Mouse (Mus musculus) kidney, postnatal 36 days (tissue): ENCODE data around the gene Lrrc8e.

Experiments
- DNase-seq, 2 experiments: peaks; one replicate each; pipeline ENCODE4 v3.0.0; 2021 to 2022; ENCODE audit warnings: mixed read lengths in 2 of 2

Gene Lrrc8e

GRCm38 (mm10) chr8:4226739-4227347, at the start of gene Lrrc8e:
Gene Lrrc8e, plus strand, starts transcription at chr8:4226827.
- peak; percentile 13 to 54 for DNase-seq

GRCm38 (mm10) chr8:4183409-4183808, 43.2 kb upstream of the Lrrc8e start:
- DNase-seq: no peak

GRCm38 (mm10) chr8:4186151-4186550, 40.5 kb upstream of the Lrrc8e start:
- no peak for DNase-seq

DNA sequence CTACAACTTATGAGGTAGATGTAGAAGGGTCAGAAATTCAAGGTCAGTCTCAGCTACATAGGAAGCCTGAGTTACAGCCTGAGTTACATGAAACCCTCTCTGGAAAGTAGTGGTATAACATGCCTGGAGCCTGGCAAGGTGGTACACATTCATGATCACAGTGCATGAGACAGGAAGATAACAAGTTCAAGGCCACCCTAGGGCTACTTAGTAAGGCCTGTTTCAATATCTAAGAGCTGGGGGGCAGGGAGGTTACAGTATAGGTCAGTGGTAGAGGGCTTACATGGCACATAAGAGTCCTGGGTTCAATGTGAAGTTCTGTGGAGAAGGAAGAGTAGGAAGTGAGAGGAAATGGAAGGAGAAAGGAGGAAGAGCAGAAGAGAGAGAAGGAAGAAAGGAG, 38.0 kb upstream of the Lrrc8e start:
- DNase-seq: no peak

DNA sequence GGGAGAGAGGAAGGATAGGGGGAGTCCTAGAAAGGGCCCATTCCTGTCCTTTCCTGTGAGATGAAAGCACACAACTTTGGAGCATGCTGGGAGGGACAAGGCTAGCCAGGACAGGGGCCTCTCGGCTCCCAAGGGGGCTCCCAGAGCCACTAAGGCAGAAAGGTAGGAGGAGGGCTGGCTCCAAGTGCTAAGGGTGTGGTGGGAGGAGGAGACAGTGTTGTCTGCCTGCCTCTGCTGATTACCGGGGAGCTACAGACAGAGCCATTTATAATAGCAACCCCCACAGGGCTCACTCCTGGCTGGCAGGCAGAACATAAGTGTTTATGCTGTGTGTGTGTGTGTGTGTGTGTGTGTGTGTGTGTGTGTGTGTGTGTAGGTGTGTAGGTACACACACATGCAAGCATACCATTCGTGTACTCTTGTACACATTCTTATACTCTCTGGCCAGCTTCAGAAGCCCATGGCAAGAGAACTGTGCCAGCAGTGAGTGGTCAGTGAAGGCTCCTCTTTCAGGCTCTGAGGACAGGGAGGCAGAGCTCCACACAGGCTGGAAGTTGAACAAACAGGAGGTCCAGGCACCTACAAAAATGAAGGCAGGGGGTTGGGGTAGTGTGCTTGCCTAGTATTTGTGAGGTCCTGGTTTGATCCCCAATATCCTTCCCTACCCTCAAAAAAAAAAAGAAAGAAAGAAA, 37.5 kb upstream of the Lrrc8e start:
- no peak for DNase-seq

- no peak for DNase-seq
Measured at GRCm38 (mm10) chr8:4192305-4192704, 34.3 kb upstream of the Lrrc8e start.

- DNase-seq: peak; percentile 85 to 95
Measured at GRCm38 (mm10) chr8:4192807-4193587, 33.6 kb upstream of the Lrrc8e start.

DNA sequence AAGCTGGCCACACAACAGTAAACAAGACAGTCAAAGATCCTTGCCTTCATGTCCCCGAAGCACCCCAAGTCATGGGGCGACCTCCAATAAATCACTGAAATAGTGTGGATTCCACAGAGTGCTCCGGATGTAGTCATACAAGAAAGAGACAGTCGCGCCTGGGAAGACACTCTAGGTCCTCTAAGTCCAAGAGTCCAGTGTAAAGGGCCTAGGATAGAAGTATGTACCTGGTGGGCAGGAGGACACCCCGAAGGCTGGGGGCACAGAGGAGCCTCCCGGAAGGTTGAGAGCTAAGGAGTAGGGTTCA, 33.1 kb upstream of the Lrrc8e start:
- no peak for DNase-seq

- no peak for DNase-seq
Measured at GRCm38 (mm10) chr8:4201321-4201720, 25.3 kb upstream of the Lrrc8e start.

GRCm38 (mm10) chr8:4205246-4206123, 21.1 kb upstream of the Lrrc8e start:
- no peak for DNase-seq

DNA sequence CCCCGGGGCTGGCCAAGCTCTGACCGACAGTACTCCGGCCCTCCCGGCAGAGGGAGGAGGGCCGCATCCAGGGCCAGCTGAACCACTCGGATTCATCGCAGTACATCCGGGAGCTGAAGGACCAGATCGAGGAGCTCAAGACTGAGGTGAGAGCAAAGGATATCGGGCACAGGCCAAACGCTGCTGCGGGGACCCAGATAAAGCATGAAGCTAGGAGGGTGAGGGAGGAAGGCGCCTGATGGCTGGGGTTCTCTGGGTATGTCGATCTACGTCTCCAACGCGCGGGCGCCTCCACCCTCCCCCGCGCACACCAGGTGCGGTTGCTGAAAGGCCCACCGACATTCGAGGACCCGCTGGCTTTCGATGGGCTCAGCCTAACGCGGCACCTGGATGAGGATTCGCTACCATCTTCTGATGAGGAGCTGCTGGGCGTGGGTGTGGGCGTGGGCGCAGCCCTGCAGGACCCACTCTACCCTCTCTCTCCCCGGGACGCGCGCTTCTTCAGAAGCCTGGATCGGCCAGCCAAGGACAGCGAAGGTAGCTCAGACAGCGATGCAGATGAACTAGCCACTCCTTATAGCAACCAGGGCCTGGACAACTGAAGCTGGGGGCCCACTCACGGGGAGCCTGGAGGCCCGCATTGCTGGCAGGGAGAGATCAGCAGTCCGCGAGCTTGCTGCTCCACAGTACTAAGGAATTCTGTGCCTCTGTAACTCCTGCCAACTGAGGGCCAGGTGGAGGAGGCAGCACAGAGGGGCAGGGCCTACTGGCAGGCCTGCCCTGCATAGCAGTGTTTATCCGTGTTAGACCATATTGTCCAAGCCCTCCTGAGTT, 20.2 kb upstream of the Lrrc8e start:
- DNase-seq: no peak

- DNase-seq: no peak
Measured at GRCm38 (mm10) chr8:4207016-4207350, 19.6 kb upstream of the Lrrc8e start.

DNA sequence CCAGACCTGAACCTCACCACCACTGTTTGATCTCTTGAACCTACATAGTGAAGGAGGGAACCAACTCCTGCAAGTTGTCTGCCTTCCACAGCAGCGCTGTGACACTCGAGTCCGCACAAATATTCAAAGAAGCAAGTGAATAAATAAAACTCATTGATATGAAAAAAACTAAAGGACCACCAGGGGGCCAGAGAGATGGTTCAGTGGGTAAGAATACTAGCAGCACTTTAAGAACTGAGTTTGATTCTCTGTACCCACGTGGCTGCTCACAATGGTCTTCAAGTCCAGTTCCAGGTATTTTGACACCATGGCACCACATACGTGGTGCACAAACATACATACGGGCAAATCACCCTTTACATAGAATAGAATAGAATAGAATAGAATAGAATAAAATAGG, 15.5 kb upstream of the Lrrc8e start:
- DNase-seq: no peak

- peak in 1 of 2 experiments; percentile 36 for DNase-seq
Measured at GRCm38 (mm10) chr8:4212809-4213209, 13.8 kb upstream of the Lrrc8e start.

DNA sequence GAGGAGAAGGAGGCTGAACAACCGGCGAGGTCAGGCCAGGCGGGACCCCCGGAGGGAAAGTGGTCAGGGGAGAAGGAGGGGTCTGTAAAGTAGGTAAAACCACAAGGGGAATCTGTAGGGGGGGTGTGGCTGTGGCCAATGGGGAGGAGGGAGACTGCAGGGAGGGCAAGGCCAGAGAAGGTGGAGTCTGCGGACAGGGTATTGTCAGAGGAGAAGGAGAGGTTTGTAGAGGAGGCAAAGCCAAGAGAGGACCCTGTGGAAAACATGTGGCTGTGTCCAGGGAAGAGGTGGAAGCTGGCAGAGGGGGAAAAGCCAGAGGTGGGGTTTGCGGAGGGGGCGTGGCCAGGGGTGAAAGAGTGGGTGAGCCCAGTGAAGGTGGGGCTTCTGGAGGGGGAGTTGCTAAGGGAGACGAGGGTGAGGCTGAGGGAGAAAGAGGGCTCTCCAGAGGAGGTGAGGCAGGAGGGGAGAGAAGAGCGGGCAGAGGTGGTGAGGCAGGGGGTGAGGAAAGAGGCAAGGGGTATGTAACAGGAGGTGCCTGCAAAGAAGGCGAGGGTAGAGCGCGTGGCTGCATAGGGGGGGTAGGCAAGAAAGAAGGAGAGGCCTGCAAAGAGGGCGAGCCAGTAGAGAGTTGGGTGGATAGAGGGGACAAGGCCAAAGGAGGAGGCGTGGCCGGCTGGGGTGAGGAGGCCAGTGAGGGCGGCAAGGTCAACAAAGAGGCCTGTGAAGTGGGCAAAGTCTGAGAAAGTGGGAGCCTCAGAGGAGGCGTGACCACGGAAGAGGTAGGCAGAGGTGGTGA, 13.2 kb upstream of the Lrrc8e start:
- peak; percentile 34 to 52 for DNase-seq

DNA sequence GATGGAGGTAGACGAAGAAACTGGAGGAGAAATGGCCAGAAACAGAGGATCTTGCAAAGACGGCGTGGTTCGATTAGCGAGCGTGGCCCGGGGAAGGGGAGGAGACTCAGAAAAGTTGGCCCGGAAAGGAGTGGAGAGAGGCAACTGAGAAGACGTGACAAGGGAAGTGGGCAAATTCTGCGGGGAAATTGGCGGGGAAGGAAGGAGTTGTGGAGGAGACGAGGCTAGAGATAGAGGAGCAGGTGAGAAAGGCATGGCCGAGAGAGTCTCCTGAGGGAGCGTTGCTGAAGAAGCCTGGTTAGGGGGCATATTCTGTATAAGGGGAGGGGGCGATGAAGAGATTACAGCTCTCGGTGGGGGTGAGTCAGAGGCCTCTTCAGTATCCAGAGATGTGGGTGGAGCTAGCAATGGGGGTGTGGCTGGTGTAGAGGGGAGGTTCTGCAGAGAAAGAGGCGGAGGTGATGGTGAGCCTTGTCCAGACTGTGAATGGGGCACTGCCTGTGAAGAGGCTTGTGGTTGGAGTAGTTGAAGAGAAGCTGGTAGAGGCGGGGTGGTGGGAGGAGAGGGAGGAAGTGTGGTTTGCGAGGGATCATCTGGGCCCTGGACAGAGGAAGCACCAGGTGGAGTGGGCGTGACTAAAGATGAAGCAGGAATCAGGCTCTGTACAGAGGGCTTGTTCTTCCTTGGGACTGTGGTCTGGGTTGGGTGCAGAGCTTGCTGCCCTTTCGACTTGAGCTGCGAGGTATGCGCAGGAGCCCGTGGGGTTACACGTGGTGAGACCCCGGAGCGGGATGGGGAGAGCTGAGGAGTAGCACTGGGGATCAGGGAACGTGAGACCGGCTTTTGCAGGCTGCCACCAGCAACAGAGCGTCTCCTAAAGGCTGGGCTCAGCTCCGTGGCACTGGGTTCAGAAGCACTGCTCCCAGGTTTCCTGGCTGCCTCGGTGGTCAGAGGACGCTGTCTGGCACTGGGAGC, 12.3 kb upstream of the Lrrc8e start:
- peak; percentile 39 to 52 for DNase-seq

- no peak for DNase-seq
Measured at GRCm38 (mm10) chr8:4216296-4216695, 10.3 kb upstream of the Lrrc8e start.

GRCm38 (mm10) chr8:4216791-4217621, 9.6 kb upstream of the Lrrc8e start, which contains the start of gene Prr36:
Gene Prr36, minus strand, starts transcription at chr8:4217459.
- DNase-seq: no peak

DNA sequence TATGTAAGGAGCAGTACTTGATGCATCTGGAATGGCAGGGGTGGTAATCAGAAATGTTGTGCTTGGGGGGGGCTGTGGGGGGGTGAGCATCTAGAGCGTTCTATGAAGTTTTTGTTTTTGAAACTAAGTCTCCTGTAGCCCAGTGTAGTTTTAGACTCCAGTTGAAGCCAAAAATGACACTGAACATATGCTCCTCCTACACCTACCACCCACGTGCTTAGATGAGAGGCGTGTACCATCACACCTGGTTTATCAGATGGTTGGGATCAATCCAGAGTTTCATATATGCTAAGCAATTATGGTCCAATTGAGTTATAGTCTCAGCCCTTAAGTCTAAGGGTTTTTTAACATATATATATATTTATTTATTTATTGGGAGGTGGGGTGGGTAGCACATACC, 7.0 kb upstream of the Lrrc8e start:
- DNase-seq: no peak
